Mouse (Mus musculus): ENCODE data around the gene Rngtt.

Rngtt gene

GRCm38 (mm10) chr4:33514108-33515000 lies 204.2 kb downstream of the Rngtt start:
- no peak for DNase-seq (ENCODE audit: low spot score)

GRCm38 (mm10) chr4:33520196-33520595 lies 210.1 kb downstream of the Rngtt start:
- DNase-seq (ENCODE audit: low spot score): no peak

- no peak for DNase-seq (ENCODE audit: low spot score)
These were observed 210.8 kb downstream of the Rngtt start for GRCm38 (mm10) chr4:33520938-33521337.

- DNase-seq (ENCODE audit: low spot score): no peak
These were observed 213.7 kb downstream of the Rngtt start for GRCm38 (mm10) chr4:33523774-33524173.

GRCm38 (mm10) chr4:33524481-33525141 lies 214.5 kb downstream of the Rngtt start:
- peak; percentile 71 for DNase-seq (ENCODE audit: low spot score)

- no peak for DNase-seq (ENCODE audit: low spot score)
These were observed 215.2 kb downstream of the Rngtt start for GRCm38 (mm10) chr4:33525272-33525671.

- DNase-seq (ENCODE audit: low spot score): no peak
These were observed 216.0 kb downstream of the Rngtt start for GRCm38 (mm10) chr4:33526092-33526491.

GRCm38 (mm10) chr4:33526675-33527074 lies 216.6 kb downstream of the Rngtt start:
- DNase-seq (ENCODE audit: low spot score): no peak

GRCm38 (mm10) chr4:33532596-33532995 lies 222.5 kb downstream of the Rngtt start:
- no peak for DNase-seq (ENCODE audit: low spot score)

GRCm38 (mm10) chr4:33544755-33545576 lies 234.9 kb downstream of the Rngtt start:
- DNase-seq (ENCODE audit: low spot score): no peak

GRCm38 (mm10) chr4:33545577-33545879 lies 235.4 kb downstream of the Rngtt start:
- DNase-seq (ENCODE audit: low spot score): no peak

GRCm38 (mm10) chr4:33546278-33546677 lies 236.2 kb downstream of the Rngtt start:
- no peak for DNase-seq (ENCODE audit: low spot score)

GRCm38 (mm10) chr4:33547315-33547929 lies 237.3 kb downstream of the Rngtt start:
- DNase-seq (ENCODE audit: low spot score): no peak

GRCm38 (mm10) chr4:33549606-33550005 lies 239.5 kb downstream of the Rngtt start:
- no peak for DNase-seq (ENCODE audit: low spot score)
